Mouse (Mus musculus) liver, adult 2 months (tissue): ENCODE data around the gene Igf1r. TPM values are rescaled to one million over a fixed set of nuclear protein-coding genes. Genes with fewer than 3 reads are reported as not detected.

Source experiments
- DNase-seq: peaks from one replicate; pipeline ENCODE4 v3.0.0-alpha.2; 2011; ENCODE audit warnings: low read depth, low spot score; ENCODE audit errors: extremely low read depth
- H3K27ac ChIP-seq: fragments of 200-500 bp; replicated peaks from 2 replicates; pipeline ENCODE4 v1.5.1; 2012; ENCODE audit warnings: low read depth, mild to moderate bottlenecking, control low read depth, inconsistent platforms, low read length; ENCODE audit not compliant: insufficient read depth
- H3K27me3 ChIP-seq: fragments of 200-500 bp; 2 replicates; pipeline ENCODE4 v1.6.1; 2012; ENCODE audit warnings: mild to moderate bottlenecking, moderate library complexity, low read length, inconsistent platforms; ENCODE audit not compliant: control insufficient read depth, insufficient read depth
- H3K36me3 ChIP-seq: fragments of 200-500 bp; 2 replicates; pipeline ENCODE4 v1.6.1; 2012; ENCODE audit warnings: low read length, inconsistent platforms; ENCODE audit not compliant: control insufficient read depth, insufficient read depth
- H3K4me1 ChIP-seq: fragments of 200-500 bp; 2 replicates; pipeline ENCODE4 v1.6.1; 2011; ENCODE audit warnings: low read length; ENCODE audit not compliant: control insufficient read depth, insufficient read depth
- H3K4me3 ChIP-seq: fragments of 200-500 bp; 2 replicates; pipeline ENCODE4 v1.5.1; 2011; ENCODE audit warnings: low read depth, mild to moderate bottlenecking, control low read depth, low read length, moderate library complexity; ENCODE audit not compliant: insufficient read depth
- H3K79me2 ChIP-seq: fragments of 200-500 bp; 2 replicates; pipeline ENCODE4 v1.6.1; 2012; ENCODE audit warnings: inconsistent platforms, mild to moderate bottlenecking, low read length, moderate library complexity; ENCODE audit not compliant: control insufficient read depth, insufficient read depth
- H3K9ac ChIP-seq: fragments of 200-500 bp; 2 replicates; pipeline ENCODE4 v1.6.1; 2012; ENCODE audit warnings: low read depth, mild to moderate bottlenecking, control low read depth, inconsistent platforms, low read length
- CTCF ChIP-seq: fragments of 200-500 bp; IDR thresholded peaks from 2 replicates; pipeline ENCODE4 v1.5.1; 2011; ENCODE audit warnings: low read depth, low read length, control low read depth
- POLR2A ChIP-seq: fragments of 200-500 bp; IDR thresholded peaks from 2 replicates; pipeline ENCODE4 v1.6.1; 2011; ENCODE audit warnings: low read length, control low read depth; ENCODE audit not compliant: insufficient read depth; ENCODE audit errors: extremely low read depth
- WGBS: fragments of 180-500 bp; shearing (Covaris S2); methylation state at CpG from one replicate; pipeline ENCODE4 v1.1.7; 2018; 5-methylcytosine and 5-hydroxymethylcytosine counted together
- polyA plus RNA-seq: library from polyadenylated mRNA; depleted of rRNA; stranded (reverse); fragments of >200 nt; gene quantifications from 2 replicates; pipeline ENCODE4 v1.2.3, GENCODE M21; 2012
- total RNA-seq: library from RNA; depleted of rRNA; stranded (reverse); fragments of >200 nt; gene quantifications from 2 replicates; pipeline ENCODE4 v1.2.3, GENCODE M21; 2014

Gene Igf1r
- total and polyA plus RNA-seq, 2 experiments, result 0.50 to 1.2 TPM

GRCm38 (mm10) chr7:68070626-68071025, 118.0 kb downstream of the Igf1r start:
- H3K36me3 ChIP-seq, result no peaks in the 10 kb centered on the region
- no peak overlapping the region for H3K27ac ChIP-seq
- peaks cover 8% of the 10 kb centered on the region; the same call in 1 of the 2 replicates for H3K27me3 ChIP-seq
- no peak overlapping the region for H3K4me3 ChIP-seq
- no peak overlapping the region for H3K9ac ChIP-seq
- no peaks in the 10 kb centered on the region for H3K79me2 ChIP-seq
- peak; percentile 19 for DNase-seq
- peaks cover 3% of the 10 kb centered on the region; the same call in 1 of the 2 replicates for H3K4me1 ChIP-seq
- WGBS, result 24% methylated on average over 7 of the region's 7 CpGs
- TF ChIP-seq CTCF (no peak), POLR2A (no peak)

- no peaks in the 10 kb centered on the region for H3K79me2 ChIP-seq
- H3K4me3 ChIP-seq, result no peak overlapping the region
- no peak for DNase-seq
- peaks cover under 1% of the 10 kb centered on the region; the same call in 1 of the 2 replicates for H3K4me1 ChIP-seq
- WGBS, result 87% methylated on average over 3 of the region's 3 CpGs
- no peak overlapping the region for H3K9ac ChIP-seq
- H3K36me3 ChIP-seq, result no peaks in the 10 kb centered on the region
- TF ChIP-seq POLR2A (no peak), CTCF (no peak)
- no peak overlapping the region for H3K27ac ChIP-seq
- peaks cover 8% of the 10 kb centered on the region; the same call in 1 of the 2 replicates for H3K27me3 ChIP-seq
These were observed 118.4 kb downstream of the Igf1r start for GRCm38 (mm10) chr7:68071050-68071449.

DNA sequence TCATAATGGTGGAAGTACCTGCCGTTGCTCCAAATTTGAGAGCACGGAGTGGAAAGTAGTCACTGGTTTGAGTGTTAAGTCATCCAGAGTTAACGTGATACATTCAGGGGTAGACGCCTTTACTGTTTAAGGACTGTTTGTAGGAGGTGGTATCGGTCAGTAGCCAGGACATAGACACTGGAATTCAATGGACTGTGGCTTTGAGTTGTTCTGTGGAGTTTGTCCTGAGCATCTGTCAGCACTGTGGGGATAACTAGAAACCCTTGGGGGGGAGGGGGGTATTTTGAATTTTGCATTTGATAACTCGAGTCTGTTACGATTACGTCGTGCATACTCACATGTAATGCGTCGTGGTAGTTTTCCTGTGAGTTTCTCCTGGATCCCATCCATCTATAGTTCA, 119.1 kb downstream of the Igf1r start:
- H3K27ac ChIP-seq, result no peak overlapping the region

DNA sequence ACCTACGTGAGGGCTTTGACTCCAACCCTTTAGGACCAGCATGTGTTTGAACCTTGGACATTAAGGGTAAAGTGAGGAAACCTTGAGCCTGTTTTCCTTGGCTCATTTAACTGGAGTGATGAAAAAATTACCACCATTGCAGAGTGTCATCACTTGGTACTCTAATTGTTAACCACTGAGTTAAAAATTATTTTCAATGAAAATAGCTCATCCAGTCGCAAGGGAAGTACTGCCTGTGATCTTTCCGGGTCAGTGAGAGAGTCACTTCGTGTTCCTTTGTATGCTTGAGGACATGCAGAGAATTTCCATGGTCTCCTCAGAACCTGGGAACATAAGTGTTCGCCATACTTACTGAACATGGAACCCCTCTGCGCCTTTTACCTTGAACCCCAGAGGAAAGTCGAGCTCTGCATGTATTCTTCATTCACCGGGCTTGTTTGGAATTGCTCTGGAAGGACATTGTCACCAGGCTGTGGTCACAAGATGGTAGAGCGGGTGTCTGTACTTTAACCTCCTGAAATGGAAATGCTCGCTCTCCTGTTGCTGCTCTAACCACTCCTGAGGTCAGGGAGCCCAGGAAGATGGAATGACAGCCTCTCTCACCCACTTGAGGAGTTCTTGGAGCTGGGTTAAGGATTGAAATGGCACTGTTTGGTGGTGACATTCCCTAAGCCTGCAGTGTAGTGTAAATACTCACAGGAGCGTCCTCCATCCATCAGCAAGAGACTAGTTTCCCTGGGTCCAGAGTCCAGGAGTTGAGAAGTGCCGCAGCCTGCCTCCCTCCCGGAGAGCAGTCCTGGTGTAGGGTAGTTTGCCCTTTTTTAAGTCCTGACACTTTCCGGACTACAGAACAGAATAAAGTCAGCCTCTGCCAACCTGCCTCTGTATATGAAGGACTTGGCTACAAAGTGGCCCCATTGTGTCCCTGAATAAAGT, 120.2 kb downstream of the Igf1r start:
- H3K36me3 ChIP-seq, result no peaks in the 10 kb centered on the region
- peaks cover 10% of the 10 kb centered on the region; the same call in 1 of the 2 replicates for H3K27me3 ChIP-seq
- H3K4me1 ChIP-seq, result no peaks in the 10 kb centered on the region
- TF ChIP-seq CTCF, result no peak
- TF ChIP-seq POLR2A, result no peak
- no peak overlapping the region for H3K9ac ChIP-seq
- no peak overlapping the region for H3K4me3 ChIP-seq
- 77% methylated on average over 14 of the region's 14 CpGs for WGBS
- no peak overlapping the region for H3K27ac ChIP-seq
- no peaks in the 10 kb centered on the region for H3K79me2 ChIP-seq
- DNase-seq, result no peak

More for the DNA sequence above, 119.1 kb downstream of the Igf1r start:
- 94% methylated on average over 11 of the region's 11 CpGs for WGBS
- no peak for DNase-seq
- no peaks in the 10 kb centered on the region for H3K4me1 ChIP-seq
- no peaks in the 10 kb centered on the region for H3K36me3 ChIP-seq
- H3K79me2 ChIP-seq, result no peaks in the 10 kb centered on the region
- no peak overlapping the region for H3K9ac ChIP-seq
- TF ChIP-seq CTCF (no peak), POLR2A (no peak)
- peaks cover 8% of the 10 kb centered on the region; the same call in 1 of the 2 replicates for H3K27me3 ChIP-seq
- no peak overlapping the region for H3K4me3 ChIP-seq

GRCm38 (mm10) chr7:68073460-68073806, 120.8 kb downstream of the Igf1r start:
- Histone ChIP-seq H3K27me3 (peaks cover 10% of the 10 kb centered on the region; the same call in 1 of the 2 replicates), H3K4me3 (no peak overlapping the region), H3K4me1 (no peaks in the 10 kb centered on the region), H3K27ac (no peak overlapping the region), H3K36me3 (no peaks in the 10 kb centered on the region), H3K9ac (no peak overlapping the region), H3K79me2 (no peaks in the 10 kb centered on the region)
- DNase-seq, result no peak
- WGBS, result 57% methylated on average over 8 of the region's 8 CpGs
- TF ChIP-seq CTCF, result no peak
- no peak for TF ChIP-seq POLR2A

DNA sequence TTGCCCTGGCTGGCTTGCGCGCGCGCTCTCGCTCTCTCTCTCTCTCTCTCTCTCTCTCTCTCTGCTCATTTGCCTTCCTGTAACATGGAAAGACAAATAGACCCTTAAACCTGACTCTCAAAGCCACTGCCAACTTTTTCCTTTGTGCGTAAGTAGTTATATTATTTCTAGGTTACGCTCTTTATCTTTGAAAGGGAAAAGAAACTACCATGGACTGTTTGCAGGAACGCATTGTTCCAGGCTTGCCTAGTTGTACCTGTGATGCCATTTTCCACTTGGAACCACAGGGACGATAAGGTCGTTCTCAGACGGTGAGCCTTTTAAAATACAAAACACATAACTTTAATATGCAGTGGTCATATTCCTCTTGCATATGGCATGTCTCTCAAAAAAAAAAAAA, 122.1 kb downstream of the Igf1r start:
- 87% methylated on average over 11 of the region's 11 CpGs for WGBS
- no peak for DNase-seq

More for the DNA sequence above, 122.1 kb downstream of the Igf1r start:
- H3K4me3 ChIP-seq, result no peak overlapping the region
- H3K27me3 ChIP-seq, result peaks cover 12% of the 10 kb centered on the region; the same call in 1 of the 2 replicates
- no peaks in the 10 kb centered on the region for H3K79me2 ChIP-seq
- H3K9ac ChIP-seq, result no peak overlapping the region
- H3K36me3 ChIP-seq, result no peaks in the 10 kb centered on the region
- H3K4me1 ChIP-seq, result no peaks in the 10 kb centered on the region
- no peak overlapping the region for H3K27ac ChIP-seq
- TF ChIP-seq POLR2A, result no peak
- no peak for TF ChIP-seq CTCF
